Mouse (Mus musculus) embryonic stem cell, embryonic (primary cell): Measurements from ENCODE around the gene Gm11213.

ENCODE experiments used
- CTCF ChIA-PET, 4 experiments: fragments of 300-600 bp in 2 of 4; fragments of 350-600 bp in 2 of 4; sonication (Branson Sonifier 250); formaldehyde crosslinking; loops; one replicate each; lab custom pipeline; 2022; ENCODE audit warnings: inconsistent platforms in 2 of 4; lab: Charles Lee
- POLR2A ChIA-PET, 4 experiments: fragments of 300-600 bp in 2 of 4; fragments of 350-600 bp in 2 of 4; sonication (Branson Sonifier 250); formaldehyde crosslinking; loops; one replicate each; lab custom pipeline; 2022; ENCODE audit warnings: antibody characterized with exemption in 4 of 4, inconsistent platforms in 1 of 4; lab: Charles Lee

Gene Gm11213

GRCm38 (mm10) chr4:63604945-63605344, at the start of gene Gm11213:
TSS of gene Gm11213 (minus strand) at chr4:63605261.
- ChIA-PET CTCF (no interaction called here), POLR2A (no interaction called here)

GRCm38 (mm10) chr4:63654381-63654780, 49.3 kb upstream of the Gm11213 start:
- POLR2A ChIA-PET, result no interaction called here
- CTCF ChIA-PET, result no interaction called here

GRCm38 (mm10) chr4:63643956-63644726, 39.1 kb upstream of the Gm11213 start:
- CTCF ChIA-PET, result no interaction called here
- POLR2A ChIA-PET, result interaction anchor here in 2 of 4 experiments (0.6 to 0.9 kb wide), 2 partner anchors 17 to 234 kb away, joined by 3 read pairs; no protein-coding TSS in a partner anchor

- ChIA-PET POLR2A (no interaction called here), CTCF (no interaction called here)
Observed at GRCm38 (mm10) chr4:63639842-63640241, 34.8 kb upstream of the Gm11213 start.

- POLR2A ChIA-PET, result no interaction called here
- CTCF ChIA-PET, result no interaction called here
Observed at GRCm38 (mm10) chr4:63638603-63639002, 33.5 kb upstream of the Gm11213 start.

GRCm38 (mm10) chr4:63633181-63633580, 28.1 kb upstream of the Gm11213 start:
- ChIA-PET CTCF (no interaction called here), POLR2A (no interaction called here)

GRCm38 (mm10) chr4:63627111-63627510, 22.1 kb upstream of the Gm11213 start:
- POLR2A ChIA-PET, result interaction anchor here in 2 of 4 experiments (0.6 kb wide), 2 partner anchors 419 to 634 kb away, joined by 3 read pairs; partner anchors contain the start of gene Tnc (in 1 of the 2)

GRCm38 (mm10) chr4:63625563-63626080, 20.6 kb upstream of the Gm11213 start:
- POLR2A ChIA-PET, result no interaction called here
- CTCF ChIA-PET, result no interaction called here

More at GRCm38 (mm10) chr4:63627111-63627510, 22.1 kb upstream of the Gm11213 start:
- CTCF ChIA-PET, result no interaction called here

- POLR2A ChIA-PET, result no interaction called here
- CTCF ChIA-PET, result no interaction called here
Observed at GRCm38 (mm10) chr4:63622378-63622835, 17.3 kb upstream of the Gm11213 start, which contains the start of gene Tex48. TSS of gene Tex48 (minus strand) at chr4:63622428.

- ChIA-PET CTCF (interaction anchor here in 1 of 4 experiments (0.7 to 1.3 kb wide), 2 partner anchors 84 to 253 kb away, joined by 3 read pairs; no protein-coding TSS in a partner anchor), POLR2A (no interaction called here)
Observed at GRCm38 (mm10) chr4:63621861-63622260, 16.8 kb upstream of the Gm11213 start.

GRCm38 (mm10) chr4:63608391-63608790, 3.3 kb upstream of the Gm11213 start:
- CTCF ChIA-PET, result no interaction called here
- POLR2A ChIA-PET, result no interaction called here

- ChIA-PET CTCF (no interaction called here), POLR2A (no interaction called here)
Observed at GRCm38 (mm10) chr4:63605968-63606367, 907 bp upstream of the Gm11213 start.

GRCm38 (mm10) chr4:63605545-63605944, 484 bp upstream of the Gm11213 start:
- ChIA-PET POLR2A (no interaction called here), CTCF (no interaction called here)

- CTCF ChIA-PET, result interaction anchor here in 1 of 4 experiments (1.1 kb wide), 1 partner anchor 233 kb away, joined by 4 read pairs; no protein-coding TSS in a partner anchor
- POLR2A ChIA-PET, result no interaction called here
Observed at GRCm38 (mm10) chr4:63601263-63601662, 3.8 kb downstream of the Gm11213 start.

- ChIA-PET CTCF (interaction anchor here in 1 of 4 experiments (1.1 kb wide), 1 partner anchor 233 kb away, joined by 4 read pairs; no protein-coding TSS in a partner anchor), POLR2A (no interaction called here)
Observed at GRCm38 (mm10) chr4:63600786-63601185, 4.3 kb downstream of the Gm11213 start.

GRCm38 (mm10) chr4:63596010-63596409, 9.1 kb downstream of the Gm11213 start:
- ChIA-PET POLR2A (no interaction called here), CTCF (no interaction called here)

- ChIA-PET POLR2A (interaction anchor here in 1 of 4 experiments (0.5 kb wide), 1 partner anchor 1235 kb away, joined by 4 read pairs; the partner anchor contains the start of genes Fkbp15 and Slc31a1), CTCF (interaction anchor here in 1 of 4 experiments (0.6 kb wide), 1 partner anchor 230 kb away, joined by 4 read pairs; no protein-coding TSS in a partner anchor)
Observed at GRCm38 (mm10) chr4:63595259-63595658, 9.8 kb downstream of the Gm11213 start.

- POLR2A ChIA-PET, result interaction anchor here in 1 of 4 experiments (0.5 kb wide), 1 partner anchor 1234 kb away, joined by 4 read pairs; the partner anchor contains the start of genes Fkbp15 and Slc31a1
- CTCF ChIA-PET, result interaction anchor here in 1 of 4 experiments (0.6 kb wide), 1 partner anchor 230 kb away, joined by 4 read pairs; no protein-coding TSS in a partner anchor
Observed at GRCm38 (mm10) chr4:63594459-63595110, 10.5 kb downstream of the Gm11213 start.

- ChIA-PET POLR2A (no interaction called here), CTCF (no interaction called here)
Observed at GRCm38 (mm10) chr4:63590538-63590937, 14.5 kb downstream of the Gm11213 start.
